Mouse (Mus musculus): ENCODE data around the gene Gli3. TPM values are rescaled to one million over a fixed set of nuclear protein-coding genes. Genes with fewer than 3 reads are reported as not detected.
A peak's percentile ranks its signal among the peaks of the same experiment; 100 is the strongest.

The Gli3 gene
- polyA plus RNA-seq, 1 experiment = 0.75 TPM

GRCm38 (mm10) chr13:15688826-15689501 is 225.9 kb downstream of the Gli3 start:
- no peaks in the 10 kb centered on the region for H3K4me1 ChIP-seq (ENCODE audit: control insufficient read depth, insufficient read depth, insufficient read length, low read length)
- no peak overlapping the region for H3K4me3 ChIP-seq (ENCODE audit: insufficient read depth, low read depth, low read length)
- no peak overlapping the region for H3K27ac ChIP-seq (replicated peaks; ENCODE audit: low read depth, low read length)

- Histone ChIP-seq H3K4me3 (ENCODE audit: insufficient read depth, low read depth, low read length) (no peak overlapping the region), H3K27ac (replicated peaks; ENCODE audit: low read depth, low read length) (no peak overlapping the region), H3K4me1 (ENCODE audit: control insufficient read depth, insufficient read depth, insufficient read length, low read length) (no peaks in the 10 kb centered on the region)
Measured at GRCm38 (mm10) chr13:15691751-15692464, 228.9 kb downstream of the Gli3 start.

- no peak overlapping the region for H3K27ac ChIP-seq (replicated peaks; ENCODE audit: low read depth, low read length)
- no peak overlapping the region for H3K4me3 ChIP-seq (ENCODE audit: insufficient read depth, low read depth, low read length)
- no peaks in the 10 kb centered on the region for H3K4me1 ChIP-seq (ENCODE audit: control insufficient read depth, insufficient read depth, insufficient read length, low read length)
Measured at GRCm38 (mm10) chr13:15692465-15692809, 229.4 kb downstream of the Gli3 start.

GRCm38 (mm10) chr13:15698284-15698683 is 235.2 kb downstream of the Gli3 start:
- Histone ChIP-seq H3K4me3 (ENCODE audit: insufficient read depth, low read depth, low read length) (no peak overlapping the region), H3K4me1 (ENCODE audit: control insufficient read depth, insufficient read depth, insufficient read length, low read length) (no peaks in the 10 kb centered on the region), H3K27ac (replicated peaks; ENCODE audit: low read depth, low read length) (no peak overlapping the region)

GRCm38 (mm10) chr13:15699116-15699515 is 236.1 kb downstream of the Gli3 start:
- Histone ChIP-seq H3K4me3 (ENCODE audit: insufficient read depth, low read depth, low read length) (no peak overlapping the region), H3K4me1 (ENCODE audit: control insufficient read depth, insufficient read depth, insufficient read length, low read length) (no peaks in the 10 kb centered on the region), H3K27ac (replicated peaks; ENCODE audit: low read depth, low read length) (no peak overlapping the region)

- H3K27ac ChIP-seq (replicated peaks; ENCODE audit: low read depth, low read length) = no peak overlapping the region
- no peaks in the 10 kb centered on the region for H3K4me1 ChIP-seq (ENCODE audit: control insufficient read depth, insufficient read depth, insufficient read length, low read length)
- no peak overlapping the region for H3K4me3 ChIP-seq (ENCODE audit: insufficient read depth, low read depth, low read length)
Measured at GRCm38 (mm10) chr13:15704669-15705068, 241.6 kb downstream of the Gli3 start.

GRCm38 (mm10) chr13:15707481-15707881 is 244.4 kb downstream of the Gli3 start:
- no peak overlapping the region for H3K4me3 ChIP-seq (ENCODE audit: insufficient read depth, low read depth, low read length)
- no peaks in the 10 kb centered on the region for H3K4me1 ChIP-seq (ENCODE audit: control insufficient read depth, insufficient read depth, insufficient read length, low read length)
- no peak overlapping the region for H3K27ac ChIP-seq (replicated peaks; ENCODE audit: low read depth, low read length)

- no peak overlapping the region for H3K4me3 ChIP-seq (ENCODE audit: insufficient read depth, low read depth, low read length)
- no peaks in the 10 kb centered on the region for H3K4me1 ChIP-seq (ENCODE audit: control insufficient read depth, insufficient read depth, insufficient read length, low read length)
- no peak overlapping the region for H3K27ac ChIP-seq (replicated peaks; ENCODE audit: low read depth, low read length)
Measured at GRCm38 (mm10) chr13:15713486-15713885, 250.5 kb downstream of the Gli3 start.

- Histone ChIP-seq H3K4me3 (ENCODE audit: insufficient read depth, low read depth, low read length) (no peak overlapping the region), H3K4me1 (ENCODE audit: control insufficient read depth, insufficient read depth, insufficient read length, low read length) (no peaks in the 10 kb centered on the region), H3K27ac (replicated peaks; ENCODE audit: low read depth, low read length) (no peak overlapping the region)
Measured at GRCm38 (mm10) chr13:15714331-15714725, 251.3 kb downstream of the Gli3 start.

- Histone ChIP-seq H3K4me1 (ENCODE audit: control insufficient read depth, insufficient read depth, insufficient read length, low read length) (no peaks in the 10 kb centered on the region), H3K4me3 (ENCODE audit: insufficient read depth, low read depth, low read length) (no peak overlapping the region), H3K27ac (replicated peaks; ENCODE audit: low read depth, low read length) (no peak overlapping the region)
Measured at GRCm38 (mm10) chr13:15714726-15715437, 251.8 kb downstream of the Gli3 start.

GRCm38 (mm10) chr13:15721446-15721845 is 258.4 kb downstream of the Gli3 start:
- Histone ChIP-seq H3K4me1 (ENCODE audit: control insufficient read depth, insufficient read depth, insufficient read length, low read length) (no peaks in the 10 kb centered on the region), H3K27ac (replicated peaks; ENCODE audit: low read depth, low read length) (no peak overlapping the region)

GRCm38 (mm10) chr13:15722766-15723379 is 259.8 kb downstream of the Gli3 start:
- Histone ChIP-seq H3K4me1 (ENCODE audit: control insufficient read depth, insufficient read depth, insufficient read length, low read length) (no peaks in the 10 kb centered on the region), H3K4me3 (ENCODE audit: insufficient read depth, low read depth, low read length) (no peak overlapping the region), H3K27ac (replicated peaks; ENCODE audit: low read depth, low read length) (no peak overlapping the region)

More at GRCm38 (mm10) chr13:15721446-15721845, 258.4 kb downstream of the Gli3 start:
- H3K4me3 ChIP-seq (ENCODE audit: insufficient read depth, low read depth, low read length) = no peak overlapping the region

- no peak overlapping the region for H3K27ac ChIP-seq (replicated peaks; ENCODE audit: low read depth, low read length)
- H3K4me1 ChIP-seq (ENCODE audit: control insufficient read depth, insufficient read depth, insufficient read length, low read length) = no peaks in the 10 kb centered on the region
- no peak overlapping the region for H3K4me3 ChIP-seq (ENCODE audit: insufficient read depth, low read depth, low read length)
Measured at GRCm38 (mm10) chr13:15724723-15725122, 261.7 kb downstream of the Gli3 start.

- no peak overlapping the region for H3K27ac ChIP-seq (replicated peaks; ENCODE audit: low read depth, low read length)
- H3K4me1 ChIP-seq (ENCODE audit: control insufficient read depth, insufficient read depth, insufficient read length, low read length) = no peaks in the 10 kb centered on the region
- no peak overlapping the region for H3K4me3 ChIP-seq (ENCODE audit: insufficient read depth, low read depth, low read length)
Measured at GRCm38 (mm10) chr13:15741771-15742170, 278.7 kb downstream of the Gli3 start.

- Histone ChIP-seq H3K27ac (replicated peaks; ENCODE audit: low read depth, low read length) (peak overlapping the region; percentile 50), H3K4me1 (ENCODE audit: control insufficient read depth, insufficient read depth, insufficient read length, low read length) (no peaks in the 10 kb centered on the region), H3K4me3 (ENCODE audit: insufficient read depth, low read depth, low read length) (no peak overlapping the region)
Measured at GRCm38 (mm10) chr13:15742308-15742707, 279.3 kb downstream of the Gli3 start.
